Mouse (Mus musculus): Measurements from ENCODE around the gene Tcte2. TPM values are rescaled to one million over a fixed set of nuclear protein-coding genes. Genes with fewer than 3 reads are reported as not detected.

The Tcte2 gene
- total RNA-seq, 2 experiments from 2014 or later, result 15.1 to 17.0 TPM

GRCm38 (mm10) chr17:13721372-13721771 lies 40.3 kb downstream of the Tcte2 start:
- DNase-seq (ENCODE audit: low spot score in 2 of 2), result no peak

DNA sequence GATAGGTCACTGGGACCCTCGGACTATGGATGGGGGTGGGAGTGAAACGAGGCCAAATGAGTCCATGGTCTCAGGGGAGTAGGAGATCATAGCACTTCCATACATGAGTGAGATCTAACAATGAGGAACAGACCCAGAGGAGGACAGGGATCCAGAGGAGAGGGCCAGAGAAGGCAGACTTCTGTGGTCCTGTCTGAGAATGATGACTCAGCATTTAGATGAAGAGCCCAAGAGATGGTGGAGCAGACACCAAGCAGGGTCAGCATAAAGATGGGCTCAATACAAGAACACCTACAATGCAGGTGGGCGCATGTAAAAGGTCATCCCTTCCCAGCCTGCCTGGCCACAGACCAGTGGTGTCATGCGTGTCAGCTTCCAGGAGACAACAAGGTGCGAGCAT lies 41.4 kb downstream of the Tcte2 start:
- no peak for DNase-seq (ENCODE audit: low spot score in 2 of 2)

- no peak for DNase-seq (ENCODE audit: low spot score in 2 of 2)
Measured at GRCm38 (mm10) chr17:13717428-13717827, 44.2 kb downstream of the Tcte2 start.

DNA sequence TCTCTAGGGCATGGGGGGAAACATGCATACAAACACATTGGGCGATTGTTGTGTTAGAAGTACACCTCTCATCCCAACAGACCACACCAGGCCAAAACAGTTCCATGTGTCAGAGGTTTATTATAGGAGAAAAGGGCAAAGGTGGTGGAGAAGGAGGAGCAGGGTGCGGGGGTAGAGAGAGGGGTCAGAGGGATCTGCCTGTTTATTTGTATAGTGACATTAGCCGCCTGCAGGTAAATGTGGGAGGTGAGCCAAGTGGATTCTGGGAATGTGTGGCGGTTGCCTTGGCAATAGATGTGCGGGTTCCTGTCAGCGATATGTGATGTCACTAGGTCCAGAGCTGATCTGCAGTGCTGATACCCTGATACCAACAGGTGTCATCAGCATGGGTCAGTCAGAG lies 45.3 kb downstream of the Tcte2 start:
- no peak for DNase-seq (ENCODE audit: low spot score in 2 of 2)

- DNase-seq (ENCODE audit: low spot score in 2 of 2), result no peak
Measured at GRCm38 (mm10) chr17:13715511-13715910, 46.1 kb downstream of the Tcte2 start.

- no peak for DNase-seq (ENCODE audit: low spot score in 2 of 2)
Measured at GRCm38 (mm10) chr17:13714654-13715053, 47.0 kb downstream of the Tcte2 start.

DNA sequence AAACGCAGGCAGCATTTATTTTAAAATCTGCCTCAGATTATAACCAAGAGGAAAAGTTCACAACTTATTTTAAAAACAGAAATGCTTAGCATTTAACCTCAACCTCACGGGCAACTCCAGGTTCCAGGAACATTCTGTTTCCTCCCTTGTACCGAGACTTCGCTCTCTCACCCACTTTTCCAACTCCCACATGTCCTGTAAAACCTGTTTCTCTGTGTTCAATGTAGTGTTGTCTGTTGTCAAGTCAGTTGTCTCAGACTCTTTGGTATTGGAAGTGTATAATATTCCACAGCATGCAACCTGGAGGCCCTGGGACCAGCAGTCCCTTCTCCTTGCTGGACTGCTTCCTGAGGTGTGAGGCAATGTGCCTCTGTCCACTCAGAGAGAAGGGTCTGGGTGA lies 47.5 kb downstream of the Tcte2 start:
- DNase-seq (ENCODE audit: low spot score in 2 of 2), result no peak

- no peak for DNase-seq (ENCODE audit: low spot score in 2 of 2)
Measured at GRCm38 (mm10) chr17:13712518-13712917, 49.1 kb downstream of the Tcte2 start.

- DNase-seq (ENCODE audit: low spot score in 2 of 2), result no peak
Measured at GRCm38 (mm10) chr17:13712116-13712515, 49.5 kb downstream of the Tcte2 start.

DNA sequence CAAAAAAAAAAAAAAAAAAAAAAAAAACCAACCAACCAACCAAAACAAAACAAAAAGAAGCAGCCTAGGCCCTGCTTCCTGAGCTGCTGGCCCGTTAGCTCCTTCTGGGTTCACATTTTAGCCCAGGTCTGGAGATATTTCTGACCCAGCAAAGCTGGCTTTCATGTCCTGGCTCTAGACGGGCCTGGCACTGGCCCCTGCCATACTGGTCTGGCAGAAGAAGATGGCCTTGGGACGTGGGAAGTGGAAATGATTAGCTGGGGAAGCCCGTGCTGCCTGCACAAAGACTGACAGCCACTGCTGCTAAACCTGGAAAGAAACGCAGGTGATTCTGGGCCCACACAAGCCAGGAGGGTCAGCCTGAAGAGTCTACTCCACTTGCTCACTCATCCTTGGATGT lies 50.5 kb downstream of the Tcte2 start:
- DNase-seq (ENCODE audit: low spot score in 2 of 2), result no peak

- DNase-seq (ENCODE audit: low spot score in 2 of 2), result no peak
Measured at GRCm38 (mm10) chr17:13705481-13705921, 56.1 kb downstream of the Tcte2 start.

DNA sequence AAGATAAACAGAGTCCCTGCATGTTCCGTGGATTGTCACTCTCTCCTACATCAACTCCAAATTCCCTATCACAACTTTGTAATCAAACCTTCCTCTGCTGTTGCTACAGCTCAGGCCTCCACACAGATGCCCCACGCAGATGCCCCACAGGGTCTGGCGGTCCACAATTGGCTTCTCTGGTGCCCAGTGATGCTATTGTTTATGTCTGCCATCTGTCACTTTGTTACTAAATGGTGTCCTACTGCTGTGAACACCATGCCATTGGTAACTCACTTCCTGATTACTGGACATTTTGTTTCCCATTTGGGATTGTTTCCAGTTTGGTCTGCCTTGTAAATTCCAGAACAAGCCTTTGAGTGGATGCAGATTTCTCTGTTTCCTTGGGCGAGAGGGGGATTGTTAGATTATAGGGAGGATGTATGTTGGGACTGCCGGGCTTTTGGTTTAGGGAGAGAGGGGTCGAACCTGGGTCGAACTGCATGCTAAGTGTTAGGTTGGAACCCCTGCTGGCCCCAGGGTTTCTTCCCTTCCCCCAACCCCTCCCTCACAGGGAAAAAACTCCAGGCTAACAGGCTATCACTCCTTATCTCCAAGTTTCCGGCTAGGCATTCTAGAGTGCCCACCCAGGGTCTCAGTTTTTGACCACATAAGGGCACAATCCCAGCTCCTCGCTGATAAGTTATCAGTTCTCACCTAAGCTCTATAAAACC lies 57.9 kb downstream of the Tcte2 start:
- no peak for DNase-seq (ENCODE audit: low spot score in 2 of 2)

DNA sequence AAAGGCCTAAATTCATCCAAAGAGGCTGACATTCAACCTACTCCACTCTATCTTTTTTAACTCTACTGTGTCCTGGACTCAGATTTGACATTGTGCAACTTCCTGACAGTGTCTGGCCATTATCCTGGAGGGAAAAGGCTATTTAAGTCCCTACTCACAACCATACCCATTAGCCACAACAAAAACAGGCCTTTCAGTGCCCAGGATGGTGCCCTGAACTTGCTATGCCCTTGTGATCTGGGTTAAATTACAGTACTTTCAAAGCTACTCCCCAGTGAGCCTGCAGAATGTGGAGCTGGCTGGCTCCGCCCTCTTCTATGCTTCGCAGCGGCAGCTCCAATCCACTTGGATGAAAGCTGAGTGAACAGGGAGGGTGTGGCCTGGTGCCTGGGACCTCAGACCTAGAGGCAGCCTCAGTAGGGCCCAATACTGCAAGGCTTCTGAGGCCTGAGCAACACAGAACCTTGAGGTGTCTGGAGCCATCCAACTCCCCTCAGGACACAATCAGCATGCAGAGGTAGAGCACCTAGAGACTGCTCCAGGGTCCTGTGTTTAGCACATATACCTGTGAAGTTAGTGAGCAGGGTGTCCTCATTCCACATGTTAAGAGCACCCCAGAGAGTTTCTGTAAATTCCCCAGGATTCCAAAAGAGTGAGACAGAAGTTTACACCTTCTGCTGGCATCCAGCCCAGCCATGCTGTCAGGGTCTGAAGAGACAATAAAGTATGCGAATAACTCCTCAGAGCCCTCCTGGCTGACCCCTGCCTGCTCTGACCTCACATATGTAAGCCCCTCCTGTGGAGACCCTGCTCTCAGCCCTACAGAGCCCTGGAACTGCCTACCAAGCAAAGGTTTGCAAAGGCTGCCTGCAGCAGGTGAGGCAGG lies 61.3 kb downstream of the Tcte2 start:
- no peak for DNase-seq (ENCODE audit: low spot score in 2 of 2)

- DNase-seq (ENCODE audit: low spot score in 2 of 2), result no peak
Measured at GRCm38 (mm10) chr17:13699716-13700115, 61.9 kb downstream of the Tcte2 start.

- DNase-seq (ENCODE audit: low spot score in 2 of 2), result no peak
Measured at GRCm38 (mm10) chr17:13698194-13698593, 63.4 kb downstream of the Tcte2 start.

DNA sequence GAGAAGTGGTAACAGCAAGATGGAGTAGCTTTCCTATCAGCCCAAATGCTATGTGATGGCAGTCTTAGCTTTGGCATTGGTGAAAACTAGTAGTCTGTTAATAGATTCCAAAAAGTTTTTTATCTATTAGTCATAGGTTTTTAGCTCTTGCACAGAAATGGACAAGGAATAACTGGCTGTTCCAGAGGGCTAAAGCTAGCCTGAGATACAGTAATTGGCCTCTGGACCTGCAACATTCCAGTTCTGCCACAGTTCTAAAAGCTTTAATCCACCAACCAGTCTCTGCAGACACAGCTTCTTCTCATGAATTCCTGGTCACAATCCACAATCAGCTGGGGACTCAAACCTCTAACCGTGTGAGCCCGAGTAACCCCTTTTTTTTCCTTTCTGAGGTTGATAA lies 64.0 kb downstream of the Tcte2 start:
- no peak for DNase-seq (ENCODE audit: low spot score in 2 of 2)

DNA sequence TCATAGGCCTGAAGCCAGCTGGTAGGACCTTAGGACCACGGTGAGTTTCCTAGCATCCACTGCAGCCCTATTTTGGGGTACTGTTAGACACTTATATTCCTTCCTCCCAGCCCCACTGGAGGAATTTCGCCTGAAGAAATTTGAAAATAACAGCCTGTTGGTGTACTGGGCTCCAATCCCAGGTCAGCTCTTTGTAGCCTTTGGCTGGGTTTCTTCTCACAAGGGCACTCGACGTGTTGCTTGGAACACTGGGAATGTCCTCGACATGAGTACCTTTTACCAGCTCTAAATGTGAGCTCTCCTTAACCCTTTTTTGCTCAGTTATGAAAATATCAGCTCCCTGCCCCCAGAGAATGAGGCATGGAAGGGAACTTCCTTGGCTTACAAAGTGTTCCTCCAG lies 65.7 kb downstream of the Tcte2 start:
- no peak for DNase-seq (ENCODE audit: low spot score in 2 of 2)

GRCm38 (mm10) chr17:13695211-13695610 lies 66.4 kb downstream of the Tcte2 start:
- DNase-seq (ENCODE audit: low spot score in 2 of 2), result no peak

GRCm38 (mm10) chr17:13694181-13694580 lies 67.4 kb downstream of the Tcte2 start:
- no peak for DNase-seq (ENCODE audit: low spot score in 2 of 2)

DNA sequence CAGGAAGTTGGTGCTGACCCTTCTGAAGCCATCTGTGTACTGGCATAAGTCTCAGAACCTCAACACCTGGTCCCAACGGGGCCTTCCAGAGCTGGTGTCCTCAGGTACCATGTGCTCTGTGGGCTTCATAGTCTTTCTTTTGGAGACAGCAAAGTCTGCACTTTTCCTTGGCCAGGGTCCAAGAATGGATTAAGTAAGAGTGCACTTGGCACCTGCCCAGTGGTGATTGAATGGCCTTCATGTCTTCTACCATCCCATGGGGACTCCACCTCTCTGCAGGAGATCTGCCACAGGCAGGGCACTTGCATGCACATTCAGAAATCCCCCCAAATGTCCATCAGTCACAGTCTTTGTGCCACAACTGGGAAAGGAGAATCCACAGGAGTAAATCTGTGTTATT lies 74.0 kb downstream of the Tcte2 start:
- no peak for DNase-seq (ENCODE audit: low spot score in 2 of 2)

DNA sequence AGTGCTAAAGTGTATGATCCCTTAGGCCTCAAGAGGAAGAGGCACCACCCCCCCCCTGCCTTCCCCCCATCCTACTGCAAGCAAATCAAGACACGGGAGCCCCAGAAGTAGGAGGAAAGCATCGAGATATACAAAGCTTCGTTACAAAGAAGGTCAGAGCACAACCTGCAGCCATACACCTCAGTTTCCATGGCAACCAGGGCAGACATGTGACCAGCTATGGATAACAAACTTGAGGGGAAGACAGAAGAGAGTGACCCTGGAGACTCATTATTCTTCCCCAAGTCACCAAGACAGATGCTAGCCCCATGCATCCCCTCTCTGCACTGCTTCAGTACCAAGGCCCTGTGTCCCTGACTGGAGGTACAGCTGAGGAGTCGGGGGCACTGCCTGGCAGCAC lies 74.5 kb downstream of the Tcte2 start:
- DNase-seq (ENCODE audit: low spot score in 2 of 2), result no peak

DNA sequence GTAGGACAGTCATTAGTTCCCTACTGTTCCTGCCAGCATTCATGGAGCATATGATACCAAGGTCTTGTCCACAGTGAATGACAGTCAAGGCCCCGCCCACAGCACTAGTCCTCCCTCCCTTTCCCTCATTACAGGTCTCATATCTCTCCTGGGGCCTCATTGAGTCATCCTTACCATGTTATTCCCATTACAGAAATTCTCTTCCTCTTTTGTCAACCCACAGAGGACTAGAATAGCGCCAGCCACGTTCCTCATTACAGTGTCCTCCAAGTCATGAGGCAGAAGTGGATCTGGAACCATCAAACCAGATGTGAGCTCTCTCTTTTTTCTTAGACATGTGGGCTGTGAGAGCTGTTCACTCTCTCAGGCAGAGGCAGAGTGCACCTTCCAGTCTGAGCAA lies 76.0 kb downstream of the Tcte2 start:
- DNase-seq (ENCODE audit: low spot score in 2 of 2), result no peak

GRCm38 (mm10) chr17:13684256-13684655 lies 77.4 kb downstream of the Tcte2 start:
- no peak for DNase-seq (ENCODE audit: low spot score in 2 of 2)

Data from layer of hippocampus, postnatal 14 days (tissue).